Mouse (Mus musculus) lung, adult 2 months (tissue): ENCODE results near the gene Mlx.

Experiments used
- CTCF ChIP-seq: fragments of 200-500 bp; IDR thresholded peaks from 2 replicates; pipeline ENCODE4 v1.5.1; 2011; ENCODE audit warnings: mild to moderate bottlenecking, low read length, control low read depth; ENCODE audit not compliant: insufficient read depth
- POLR2A ChIP-seq: fragments of 200-500 bp; IDR thresholded peaks from 2 replicates; pipeline ENCODE4 v1.6.1; 2011; ENCODE audit warnings: low read depth, mild to moderate bottlenecking, control low read depth, low read length, borderline replicate concordance; ENCODE audit errors: extremely low read depth

DNA sequence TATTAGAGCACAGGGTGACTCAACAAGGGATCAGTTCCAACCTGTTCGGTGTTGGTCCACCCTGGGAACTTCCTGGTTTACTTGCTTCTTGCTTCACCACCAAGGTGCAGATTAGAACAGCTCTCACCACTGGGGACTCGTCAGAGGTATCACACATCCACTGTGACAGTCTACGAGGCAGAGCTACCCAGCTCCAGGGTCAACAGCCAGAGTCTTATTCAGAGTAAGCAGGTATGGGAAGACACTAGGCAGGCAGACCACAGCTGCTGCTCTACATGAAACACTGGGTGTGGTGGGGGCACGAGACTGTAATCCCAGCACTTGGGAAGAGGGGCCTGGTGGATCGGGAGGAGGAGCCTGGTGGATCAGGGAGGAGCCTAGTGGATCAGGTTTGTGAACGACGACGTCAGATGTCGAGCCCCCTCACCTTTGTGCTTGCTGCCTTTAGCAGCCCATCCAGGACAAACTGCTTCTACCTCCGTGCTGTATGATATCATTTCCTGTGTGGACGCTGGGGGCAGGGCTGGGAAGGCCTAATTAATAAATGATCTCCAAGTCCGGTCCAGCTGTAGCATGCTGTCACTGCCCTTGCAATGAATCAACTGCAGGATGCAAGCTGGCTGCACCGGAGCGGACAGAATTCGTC is 51.6 kb downstream of the Mlx start:
- TF ChIP-seq POLR2A (no peak), CTCF (no peak)
